Mouse (Mus musculus): ENCODE measurements around the gene Actr2.

GRCm38 (mm10) chr11:20137872-20138271 lies 25.2 kb upstream of the Actr2 start:
- TF ChIP-seq MYOD1 (IDR thresholded peaks at IDR 0.05; ENCODE audit: control insufficient read depth, insufficient read length, low read depth) (no peak), CTCF (IDR thresholded peaks at IDR 0.05; ENCODE audit: control insufficient read depth, insufficient read depth, insufficient read length) (no peak), USF1 (IDR thresholded peaks at IDR 0.05; ENCODE audit: low read depth) (no peak), MYOG (IDR thresholded peaks at IDR 0.05; ENCODE audit: control insufficient read depth, extremely low read depth, insufficient read length) (no peak), FOSL1 (IDR thresholded peaks at IDR 0.05; ENCODE audit: insufficient read depth, low read length, poor library complexity, severe bottlenecking) (no peak), MAX (IDR thresholded peaks at IDR 0.05) (no peak), CEBPB (IDR thresholded peaks at IDR 0.05; ENCODE audit: low read depth) (no peak)
